10 mouse cellular contexts compared by ENCODE assay signal in genomic region chr13:95739651-95740050, GRCm38 (mm10). TPM values are rescaled to one million over a fixed set of nuclear protein-coding genes. Genes with fewer than 3 reads are reported as not detected.
DNase-seq lines count a peak whose midpoint lies in the region; ATAC-seq and TF ChIP-seq lines count a peak whose summit lies in the region.
"Had no signal": no experiment of that assay in that cellular context is flagged by ENCODE, and none has a peak within 500 bp of the region (broad histone marks: within the 10 kb centered on the region; RNA-seq: fewer than 3 reads in every experiment).

No protein-coding gene starts in this region.

- no peaks in the 10 kb centered on the region for H3K9me3 ChIP-seq in embryonic facial prominence, embryonic 11.5 days (replicated peaks; ENCODE audit: control insufficient read depth, low read length)
- no peaks in the 10 kb centered on the region for H3K9me3 ChIP-seq in embryonic facial prominence, embryonic 10.5 days
- H3K9me3 ChIP-seq in E14TG2a.4 (ENCODE audit: low read length): no peaks in the 10 kb centered on the region
- H3K9me3 ChIP-seq: kidney, embryonic 15.5 days had no signal

- no peak overlapping the region for H3K27ac ChIP-seq in embryonic facial prominence, embryonic 11.5 days (replicated peaks; ENCODE audit: low read depth, low read length)
- no peak overlapping the region for H3K27ac ChIP-seq in embryonic facial prominence, embryonic 10.5 days (replicated peaks)
- H3K27ac ChIP-seq: kidney, embryonic 15.5 days had no signal

- no peak overlapping the region for H3K9ac ChIP-seq in embryonic facial prominence, embryonic 11.5 days (replicated peaks; ENCODE audit: low read length)
- H3K9ac ChIP-seq: kidney, embryonic 15.5 days had no signal

- no peaks in the 10 kb centered on the region for H3K36me3 ChIP-seq in embryonic facial prominence, embryonic 11.5 days (replicated peaks; ENCODE audit: control insufficient read depth, insufficient read depth, low read depth, low read length)
- peaks cover 9% of the 10 kb centered on the region for H3K36me3 ChIP-seq in embryonic facial prominence, embryonic 10.5 days (replicated peaks)
- no peaks in the 10 kb centered on the region for H3K36me3 ChIP-seq in E14TG2a.4 (ENCODE audit: insufficient read depth, low read length)
- H3K36me3 ChIP-seq: kidney, embryonic 15.5 days had no signal

- no peaks in the 10 kb centered on the region for H3K4me1 ChIP-seq in embryonic facial prominence, embryonic 11.5 days (ENCODE audit: control insufficient read depth, insufficient read depth, low read length)
- peaks cover 7% of the 10 kb centered on the region for H3K4me1 ChIP-seq in embryonic facial prominence, embryonic 10.5 days
- H3K4me1 ChIP-seq in E14TG2a.4 (replicated peaks; ENCODE audit: low read depth, low read length): no peaks in the 10 kb centered on the region

- intact Hi-C loops in gastrocnemius, postnatal 14 days (cut with DNase I; ENCODE audit: low total_unique reads): no loop called here

- no peak overlapping the region for H3K4me2 ChIP-seq in embryonic facial prominence, embryonic 11.5 days (ENCODE audit: low read depth, low read length)
- H3K4me2 ChIP-seq: kidney, embryonic 15.5 days had no signal

- WGBS in embryonic facial prominence, embryonic 11.5 days: 79% methylated on average over 5 of the region's 5 CpGs
- 83% methylated on average over 5 of the region's 5 CpGs for WGBS in embryonic facial prominence, embryonic 10.5 days

- H3K27me3 ChIP-seq in embryonic facial prominence, embryonic 11.5 days (ENCODE audit: control insufficient read depth, insufficient read depth, low read length): no peaks in the 10 kb centered on the region
- H3K27me3 ChIP-seq in embryonic facial prominence, embryonic 10.5 days (replicated peaks; ENCODE audit: low read depth, poor library complexity, severe bottlenecking): no peaks in the 10 kb centered on the region
- no peaks in the 10 kb centered on the region for H3K27me3 ChIP-seq in E14TG2a.4 (ENCODE audit: insufficient read depth, low read length)
- H3K27me3 ChIP-seq: kidney, embryonic 15.5 days had no signal

- no peak for ATAC-seq in embryonic facial prominence, embryonic 11.5 days (replicated peaks; ENCODE audit: insufficient number of reproducible peaks, low FRiP score, low TSS enrichment, low read depth)

- TF ChIP-seq CTCF in E14TG2a.4 (conservative IDR thresholded peaks at IDR 0.05; ENCODE audit: low read length): 0 out of 2 replicates have a peak, but pooled peaks have one; percentile 7

- H3K4me3 ChIP-seq in embryonic facial prominence, embryonic 11.5 days (ENCODE audit: low read depth, low read length): no peak overlapping the region
- H3K4me3 ChIP-seq in embryonic facial prominence, embryonic 10.5 days: no peak overlapping the region
- H3K4me3 ChIP-seq in E14TG2a.4 (replicated peaks; ENCODE audit: low read length): no peak overlapping the region
- H3K4me3 ChIP-seq: kidney, embryonic 15.5 days had no signal

- peak; percentile 34 for DNase-seq in embryonic facial prominence, embryonic 11.5 days (ENCODE audit: low spot score)
- no peak for DNase-seq in embryonic facial prominence, embryonic 10.5 days (ENCODE audit: low spot score)
- peak; percentile 28 to 63 for DNase-seq in layer of hippocampus, adult 18-20 months (ENCODE audit: low spot score in 2 of 2)
- DNase-seq in layer of hippocampus, postnatal 36 days: no peak
- peak; percentile 23 to 25 for DNase-seq in left cerebral cortex, adult 18-20 months (ENCODE audit: low spot score in 2 of 2)
- no peak for DNase-seq in gastrocnemius, postnatal 14 days
- no peak for DNase-seq in heart, adult 18-20 months
- DNase-seq: cerebellum, adult 8-10 months had no signal

RNA-seq across cellular contexts. Expression of gene F2rl2, which starts 43.0 kb away (rescaled TPM):
- 3.0 and 3.2 TPM in 2 replicates for polyA plus RNA-seq in embryonic facial prominence, embryonic 11.5 days (2014; fragmentation: Nextera tagmentation; extraction: Ambion mirVana)
- polyA plus RNA-seq in embryonic facial prominence, embryonic 10.5 days (2016; fragmentation: Nextera tagmentation; extraction: Ambion mirVana): 1.7 and 2.0 TPM in 2 replicates
- total RNA-seq in layer of hippocampus, adult 18-20 months (2021): under 1 TPM; 0.32 to 0.38 TPM
- under 1 TPM; 0.20 to 0.27 TPM for total RNA-seq in layer of hippocampus, postnatal 36 days (2021)
- total RNA-seq in left cerebral cortex, adult 18-20 months (2021): 1 to 10 TPM in 1 of 2 experiments, under 1 TPM in 1; 0.88 to 1.9 TPM
- total RNA-seq in gastrocnemius, postnatal 14 days (2021): not detected
- total RNA-seq in heart, adult 18-20 months (2021): under 1 TPM; 0.15 to 0.20 TPM

Comparison
In these comparisons a context has a peak if more than half of its experiments do, and no peak if none do; other contexts are left out.
1. DNase-seq: peak in embryonic facial prominence, embryonic 11.5 days (single experiment), layer of hippocampus, adult 18-20 months (2 of 2) and left cerebral cortex, adult 18-20 months (2 of 2); none in embryonic facial prominence, embryonic 10.5 days (single experiment), layer of hippocampus, postnatal 36 days (0 of 2), gastrocnemius, postnatal 14 days (single experiment) and heart, adult 18-20 months (0 of 2).